In genomic region chr13:48763701-48764245, GRCm38 (mm10) we compare ENCODE assay signal across 14 mouse cellular contexts.
"Had no signal": no experiment of that assay in that cellular context is flagged by ENCODE, and none has a peak within 500 bp of the region (broad histone marks: within the 10 kb centered on the region; RNA-seq: fewer than 3 reads in every experiment).

No protein-coding gene starts in this region.

- H3K27ac ChIP-seq: limb, embryonic 15.5 days; liver, embryonic 13.5 days; lung, embryonic 15.5 days; macrophage; neural tube, embryonic 13.5 days; stomach, embryonic 15.5 days had no signal

- H3K4me2 ChIP-seq: limb, embryonic 15.5 days; liver, embryonic 13.5 days; lung, embryonic 15.5 days; neural tube, embryonic 13.5 days; stomach, embryonic 15.5 days had no signal

- H3K9me3 ChIP-seq: limb, embryonic 15.5 days; liver, embryonic 13.5 days; lung, embryonic 15.5 days; neural tube, embryonic 13.5 days; stomach, embryonic 15.5 days had no signal

- H3K9ac ChIP-seq: limb, embryonic 15.5 days; liver, embryonic 13.5 days; liver, postnatal 0 days; lung, embryonic 15.5 days; neural tube, embryonic 13.5 days; stomach, embryonic 15.5 days had no signal

- ATAC-seq: liver, postnatal 0 days had no signal

- DNase-seq: kidney, adult 8-10 months; kidney, postnatal 25 days; layer of hippocampus, adult 9-11 months; layer of hippocampus, postnatal 36 days; liver, embryonic 13.5 days; liver, postnatal 0 days; lung, postnatal 14 days; thymus, adult 2 months; thymus, postnatal 25 days had no signal

- H3K4me3 ChIP-seq: limb, embryonic 15.5 days; liver, embryonic 13.5 days; lung, embryonic 15.5 days; neural tube, embryonic 13.5 days; stomach, embryonic 15.5 days had no signal

- H3K27me3 ChIP-seq: liver, embryonic 13.5 days; lung, embryonic 15.5 days; neural tube, embryonic 13.5 days; stomach, embryonic 15.5 days had no signal

- H3K36me3 ChIP-seq: limb, embryonic 15.5 days; liver, embryonic 13.5 days; lung, embryonic 15.5 days; neural tube, embryonic 13.5 days; stomach, embryonic 15.5 days had no signal

- H3K4me1 ChIP-seq: liver, embryonic 13.5 days; lung, embryonic 15.5 days; stomach, embryonic 15.5 days had no signal
